Mouse (Mus musculus): ENCODE results near the gene H2-Eb2. TPM values are rescaled to one million over a fixed set of nuclear protein-coding genes. Genes with fewer than 3 reads are reported as not detected.
A peak's percentile ranks its signal among the peaks of the same experiment; 100 is the strongest.

H2-Eb2 gene
- total RNA-seq, 2 experiments from 2014 or later: not detected

DNA sequence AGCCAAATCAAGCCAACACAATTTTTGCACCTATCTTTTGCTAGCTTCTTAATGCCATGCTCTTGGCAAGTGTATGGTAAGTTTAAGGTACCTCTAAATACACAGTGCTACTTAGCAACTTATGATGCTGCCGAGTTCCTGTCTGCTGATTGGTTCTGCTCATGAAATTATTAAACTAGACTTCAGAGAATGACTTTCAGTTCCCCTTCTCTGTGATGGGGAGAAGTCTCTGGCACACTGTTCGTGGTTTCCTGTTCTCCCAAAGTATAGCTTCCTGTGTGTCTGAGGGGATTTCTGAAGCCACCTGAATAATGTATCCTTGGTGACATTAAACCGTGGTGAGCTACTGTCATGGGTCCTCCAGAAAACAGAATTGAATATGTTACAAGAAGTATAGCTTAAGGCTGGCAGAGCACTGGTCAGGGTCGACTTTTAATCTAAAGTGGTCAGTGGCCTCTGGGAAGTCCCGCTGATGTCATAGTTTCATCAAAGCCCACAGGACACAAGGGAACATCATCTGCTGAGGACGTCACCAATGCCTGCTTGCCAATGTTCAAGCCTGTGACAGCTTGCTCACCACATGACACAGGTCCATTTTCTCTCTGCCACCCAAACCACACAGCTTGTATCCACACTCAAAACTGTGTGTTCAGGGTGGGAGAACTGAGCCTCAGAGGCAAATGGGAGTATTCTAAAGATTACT is 22.3 kb downstream of the H2-Eb2 start:
- DNase-seq: peak; percentile 52 to 66
- intact Hi-C loops (cut with DNase I): loop anchor here (5.0 kb wide), 1 partner anchor 175 kb away; no protein-coding TSS in a partner anchor

DNA sequence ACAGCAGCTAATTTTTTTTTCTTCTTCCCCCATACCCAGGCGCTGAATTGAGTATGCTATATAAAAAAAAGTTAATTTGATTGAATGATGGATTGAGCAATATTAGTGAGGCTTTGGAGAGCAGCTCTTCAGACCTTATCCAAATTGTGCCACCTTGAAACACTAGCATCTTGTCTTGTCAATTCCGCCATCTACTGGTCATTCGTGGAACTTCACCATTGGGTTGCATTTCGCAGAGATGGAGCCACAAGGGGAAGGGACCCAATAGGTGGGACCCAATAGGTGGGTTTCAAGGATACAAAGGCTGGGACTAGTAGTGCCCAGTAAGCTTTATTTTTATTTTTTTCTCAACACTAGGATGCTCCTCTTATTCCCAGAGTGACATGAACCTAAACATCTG is 24.0 kb downstream of the H2-Eb2 start:
- DNase-seq: peak; percentile 79 to 86
- intact Hi-C loops (cut with DNase I): loop anchor here (1.0 to 5.0 kb wide), 2 partner anchors 99 to 177 kb away; no protein-coding TSS in a partner anchor

DNA sequence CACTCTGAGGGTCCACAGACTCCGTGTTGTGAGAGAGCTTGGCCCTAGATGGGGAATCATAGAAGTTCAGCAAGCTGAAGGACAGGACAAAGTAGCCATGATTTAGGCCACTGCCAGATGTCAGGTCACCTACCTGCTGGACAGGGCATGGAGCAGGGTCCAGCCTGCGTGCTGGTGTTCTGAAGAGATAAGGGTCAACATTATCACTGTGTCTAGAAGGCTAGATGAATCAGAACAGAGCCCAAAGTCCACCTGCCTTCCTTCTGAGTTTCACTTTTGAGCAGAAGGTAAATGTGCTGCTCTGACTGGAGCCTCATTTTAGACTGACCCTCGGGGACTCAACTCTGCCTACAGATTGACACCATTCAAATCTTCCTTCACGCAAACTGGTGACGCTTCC is 29.1 kb downstream of the H2-Eb2 start, which contains the start of gene Btnl2:
Btnl2 (plus strand) TSS at position 284 of the 400 bp plus-strand sequence.
- intact Hi-C loops (cut with DNase I): no loop called here
- DNase-seq: no peak

DNA sequence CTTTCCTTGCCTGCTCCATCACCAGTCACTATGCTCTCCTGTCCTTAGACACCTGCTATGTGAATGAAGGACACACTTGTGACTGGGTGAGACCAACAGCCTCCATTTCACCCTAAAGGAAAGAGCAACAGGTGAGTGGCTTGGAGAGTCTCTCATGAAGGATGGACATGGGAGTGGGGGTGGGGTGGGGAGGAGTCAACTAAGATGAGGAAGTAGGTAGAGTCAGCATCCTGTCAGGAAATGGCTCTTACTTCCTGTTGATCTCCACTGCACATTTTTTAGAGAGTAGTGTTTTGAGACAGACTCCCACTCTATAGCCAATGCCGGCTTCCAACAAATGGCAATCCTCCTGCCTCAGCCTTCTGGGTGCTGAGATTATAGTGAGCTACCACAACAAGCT is 29.5 kb downstream of the H2-Eb2 start:
- DNase-seq: no peak
- intact Hi-C loops (cut with DNase I): no loop called here

DNA sequence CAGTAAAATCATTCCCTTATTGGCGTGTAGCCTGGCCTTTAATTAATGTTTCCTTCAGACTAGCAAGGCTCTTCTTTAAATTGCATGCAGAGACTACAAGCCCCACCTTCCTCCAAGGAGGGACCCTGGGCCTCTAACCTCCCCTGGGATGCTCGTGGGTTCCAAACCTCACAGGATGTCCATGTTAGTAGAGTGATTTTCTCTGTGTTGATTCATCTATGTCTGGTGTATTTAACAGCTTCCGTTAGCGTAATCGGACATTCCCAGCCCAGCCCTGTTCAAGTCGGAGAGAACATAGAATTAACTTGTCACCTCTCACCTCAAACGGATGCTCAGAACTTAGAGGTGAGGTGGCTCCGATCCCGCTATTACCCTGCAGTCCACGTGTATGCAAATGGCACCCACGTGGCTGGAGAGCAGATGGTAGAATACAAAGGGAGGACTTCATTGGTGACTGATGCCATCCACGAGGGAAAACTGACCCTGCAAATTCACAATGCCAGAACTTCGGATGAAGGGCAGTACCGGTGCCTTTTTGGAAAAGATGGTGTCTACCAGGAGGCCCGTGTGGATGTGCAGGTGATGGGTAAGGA is 37.6 kb downstream of the H2-Eb2 start:
- intact Hi-C loops (cut with DNase I): no loop called here
- DNase-seq: no peak

DNA sequence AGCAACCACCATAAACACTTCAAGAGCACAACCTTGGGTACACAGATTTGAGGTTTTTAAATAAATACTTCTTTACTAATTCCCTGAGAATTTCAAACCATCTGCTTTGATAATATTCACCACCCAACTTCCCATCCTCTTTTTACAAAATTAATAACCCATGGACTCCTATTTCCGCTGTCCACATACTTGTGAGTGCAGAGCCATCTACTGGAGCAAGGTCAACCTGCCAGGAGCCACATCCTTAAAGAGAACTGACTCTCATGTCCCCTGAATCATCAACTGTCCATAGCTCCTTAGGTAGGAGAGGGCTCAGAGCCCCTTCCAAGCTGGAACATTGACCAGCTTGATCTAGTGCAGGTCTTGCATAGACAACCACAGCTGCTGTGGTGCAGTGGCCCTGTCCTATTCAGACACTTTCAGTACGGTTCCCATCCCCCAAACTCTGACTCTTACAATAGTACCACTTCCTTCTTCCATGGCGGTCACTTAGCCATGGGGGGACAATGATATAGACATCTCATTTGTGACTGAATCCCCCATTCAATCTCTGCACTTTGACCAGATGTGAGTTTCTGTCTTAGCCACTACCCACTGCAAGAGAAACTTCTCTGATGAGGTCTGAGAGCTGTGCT is 38.3 kb downstream of the H2-Eb2 start:
- intact Hi-C loops (cut with DNase I): no loop called here
- DNase-seq: no peak

DNA sequence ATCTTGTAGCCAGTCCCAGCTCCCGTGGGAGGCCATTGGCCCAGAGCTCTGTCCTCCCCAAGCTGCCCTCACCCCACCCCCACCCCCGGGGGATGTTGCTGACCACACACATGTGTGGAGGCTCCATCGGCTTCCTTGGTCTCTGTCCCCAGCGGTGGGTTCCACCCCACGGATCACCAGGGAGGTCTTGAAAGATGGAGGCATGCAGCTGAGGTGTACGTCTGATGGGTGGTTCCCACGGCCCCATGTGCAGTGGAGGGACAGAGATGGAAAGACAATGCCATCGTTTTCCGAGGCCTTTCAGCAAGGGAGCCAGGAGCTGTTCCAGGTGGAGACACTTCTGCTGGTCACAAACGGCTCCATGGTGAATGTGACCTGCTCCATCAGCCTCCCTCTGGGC is 39.6 kb downstream of the H2-Eb2 start:
- intact Hi-C loops (cut with DNase I): no loop called here
- DNase-seq: no peak

DNA sequence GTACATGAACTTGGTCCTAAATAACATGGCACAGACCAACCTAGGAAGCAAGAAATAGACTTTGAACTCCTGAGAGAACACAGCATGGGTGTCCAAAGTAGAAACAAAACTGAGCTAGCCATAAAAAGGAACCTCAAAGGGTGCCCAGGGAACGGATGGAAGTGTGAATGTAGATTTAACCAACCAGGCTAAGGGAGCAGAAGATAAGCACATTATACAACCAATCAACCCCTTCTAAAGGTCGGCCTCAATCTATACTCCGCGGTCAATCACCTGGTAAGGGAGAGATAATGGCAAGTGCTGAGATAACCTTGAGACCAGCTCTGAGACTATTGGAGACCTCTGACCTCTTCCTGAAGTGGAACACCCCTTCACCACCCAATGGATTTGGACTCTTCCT is 45.1 kb downstream of the H2-Eb2 start:
- intact Hi-C loops (cut with DNase I): no loop called here

DNA sequence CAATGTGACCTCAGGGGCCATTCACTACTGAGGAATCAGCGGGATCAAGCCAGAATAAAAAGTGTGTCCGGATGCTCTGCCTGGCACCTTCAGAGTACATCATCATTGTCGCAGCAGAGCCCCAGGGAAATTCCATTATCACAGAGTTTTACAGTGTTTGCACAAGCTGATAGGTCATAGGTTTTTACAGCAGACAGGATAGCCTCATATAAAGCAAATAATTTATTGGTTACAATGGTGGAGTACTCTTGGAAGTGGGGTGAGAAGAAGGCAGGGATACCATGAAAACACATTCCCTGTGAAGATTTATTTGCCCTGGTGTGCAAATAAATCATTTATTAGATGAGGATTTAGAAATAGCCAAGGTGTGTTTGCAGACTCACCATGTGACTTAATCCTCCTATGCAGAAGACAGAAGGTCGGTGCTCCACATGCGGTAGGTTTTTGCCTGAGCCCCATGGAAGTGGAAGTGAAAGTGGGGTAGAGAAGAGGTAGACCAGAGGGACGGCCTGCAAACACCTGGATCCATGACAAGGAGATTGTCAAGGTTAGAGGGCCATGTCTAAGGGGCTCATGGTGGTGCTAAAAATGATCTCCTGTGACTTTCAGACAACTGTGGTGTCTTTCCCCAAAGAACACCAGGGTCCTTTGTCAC is 47.7 kb downstream of the H2-Eb2 start:
- no peak for DNase-seq
- intact Hi-C loops (cut with DNase I): no loop called here

More for the DNA sequence above, 45.1 kb downstream of the H2-Eb2 start:
- DNase-seq: no peak

DNA sequence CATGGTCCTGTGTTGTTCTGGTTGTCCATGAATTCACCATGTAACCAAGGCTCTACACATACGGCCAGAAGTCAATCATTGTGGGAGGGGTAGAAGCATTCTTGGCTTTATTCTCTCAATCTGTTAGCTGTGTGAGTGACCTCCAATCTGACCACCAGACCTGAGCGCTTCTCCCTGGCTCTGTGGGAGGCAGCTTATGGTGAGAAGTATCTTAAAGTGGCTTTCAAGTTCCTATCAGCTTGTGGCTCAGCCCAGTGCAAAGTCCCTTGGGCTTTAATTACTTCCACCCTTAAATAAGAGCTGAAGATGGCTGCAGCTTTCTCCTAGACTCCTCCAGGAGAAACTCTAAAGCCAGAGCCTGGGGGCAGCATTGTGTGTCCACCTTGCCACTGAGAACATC is 51.4 kb downstream of the H2-Eb2 start, which contains the start of gene Btnl1:
Btnl1 (plus strand) TSS at position 286 of the 400 bp plus-strand sequence.
- no peak for DNase-seq
- intact Hi-C loops (cut with DNase I): no loop called here

DNA sequence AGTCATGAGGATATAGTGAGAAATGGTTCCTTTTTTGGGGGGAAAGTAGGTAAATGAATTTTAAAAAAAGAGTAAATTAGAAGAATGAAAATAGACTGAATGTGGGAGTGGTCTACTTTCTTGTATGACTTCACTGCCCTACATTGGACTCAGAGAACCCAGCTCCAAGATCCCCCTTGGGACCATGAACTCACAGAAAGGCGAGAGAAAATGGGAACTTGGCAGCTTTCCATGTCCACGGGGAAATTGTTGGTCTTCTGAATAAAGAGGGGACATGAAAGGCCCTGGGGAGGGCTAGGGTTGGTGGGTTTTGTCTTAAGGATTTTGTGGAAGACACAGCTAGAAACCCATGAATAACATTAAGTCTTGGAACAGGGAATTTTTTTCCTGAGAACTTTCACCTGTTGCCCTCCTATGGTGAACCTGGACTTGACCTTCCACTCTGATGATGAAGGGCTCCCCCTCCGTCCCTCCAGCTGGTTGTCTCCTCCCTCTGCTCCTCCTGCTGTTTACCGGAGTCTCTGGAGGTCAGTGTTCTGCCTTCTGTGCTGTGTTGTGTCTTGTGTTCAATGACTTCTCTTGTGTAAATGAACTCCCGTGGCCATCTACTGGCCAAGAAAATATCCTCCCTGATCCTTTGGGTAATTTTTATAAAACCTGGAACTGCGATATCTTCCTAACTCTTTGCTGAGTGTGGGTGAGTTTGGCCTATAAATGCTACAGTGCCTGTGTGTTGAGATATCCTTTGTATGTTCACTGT is 52.2 kb downstream of the H2-Eb2 start:
- no peak for DNase-seq
- intact Hi-C loops (cut with DNase I): no loop called here

DNA sequence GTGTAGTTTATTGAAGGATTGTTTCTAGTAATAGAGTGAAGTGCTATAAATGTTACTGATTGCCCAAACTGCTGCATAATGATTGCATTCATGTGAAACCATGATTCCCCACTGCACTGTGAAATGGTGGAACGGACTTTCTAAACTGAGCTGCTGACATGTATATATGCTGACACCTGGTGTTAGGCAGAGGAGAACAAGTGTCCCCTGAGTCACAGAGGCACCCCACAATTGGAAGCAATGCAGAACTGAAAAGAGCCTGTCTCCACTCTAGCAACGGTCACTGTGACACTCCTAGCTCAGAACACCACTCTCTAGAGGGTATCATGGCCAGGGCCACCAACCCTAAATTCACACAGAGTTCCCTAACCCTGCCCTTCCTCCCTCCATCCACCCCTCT is 53.3 kb downstream of the H2-Eb2 start:
- intact Hi-C loops (cut with DNase I): no loop called here

DNA sequence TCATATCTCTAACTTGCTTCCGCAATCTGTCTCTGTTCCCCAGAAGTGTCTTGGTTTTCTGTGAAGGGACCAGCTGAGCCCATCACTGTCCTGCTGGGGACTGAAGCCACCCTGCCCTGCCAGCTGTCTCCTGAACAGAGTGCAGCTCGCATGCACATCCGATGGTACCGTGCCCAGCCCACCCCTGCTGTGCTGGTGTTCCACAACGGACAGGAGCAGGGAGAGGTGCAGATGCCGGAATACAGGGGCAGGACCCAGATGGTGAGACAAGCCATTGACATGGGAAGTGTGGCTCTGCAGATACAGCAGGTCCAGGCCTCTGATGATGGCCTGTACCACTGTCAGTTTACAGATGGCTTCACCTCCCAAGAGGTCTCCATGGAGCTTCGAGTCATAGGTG is 54.0 kb downstream of the H2-Eb2 start:
- no peak for DNase-seq
- intact Hi-C loops (cut with DNase I): no loop called here

More for the DNA sequence above, 53.3 kb downstream of the H2-Eb2 start:
- DNase-seq: no peak

DNA sequence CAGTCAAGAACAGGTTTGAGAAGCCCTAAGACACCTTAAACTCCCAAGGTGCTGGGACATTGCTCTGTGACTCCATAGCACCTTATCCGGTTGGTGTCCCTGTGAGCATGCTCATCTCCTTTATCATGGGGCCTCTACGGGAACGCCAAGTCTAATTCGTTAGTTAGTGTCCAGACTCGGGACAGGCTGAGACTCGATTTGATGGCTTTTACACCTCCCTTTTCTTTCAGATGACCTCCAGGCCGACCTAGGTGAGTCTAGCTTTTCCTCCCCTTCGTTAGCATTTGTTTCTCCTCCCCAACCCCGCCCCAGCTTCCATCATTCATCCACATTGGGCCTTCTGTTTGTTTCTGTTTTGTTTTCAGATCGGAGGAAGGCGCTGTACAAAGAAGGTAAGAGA is 56.4 kb downstream of the H2-Eb2 start:
- no peak for DNase-seq

DNA sequence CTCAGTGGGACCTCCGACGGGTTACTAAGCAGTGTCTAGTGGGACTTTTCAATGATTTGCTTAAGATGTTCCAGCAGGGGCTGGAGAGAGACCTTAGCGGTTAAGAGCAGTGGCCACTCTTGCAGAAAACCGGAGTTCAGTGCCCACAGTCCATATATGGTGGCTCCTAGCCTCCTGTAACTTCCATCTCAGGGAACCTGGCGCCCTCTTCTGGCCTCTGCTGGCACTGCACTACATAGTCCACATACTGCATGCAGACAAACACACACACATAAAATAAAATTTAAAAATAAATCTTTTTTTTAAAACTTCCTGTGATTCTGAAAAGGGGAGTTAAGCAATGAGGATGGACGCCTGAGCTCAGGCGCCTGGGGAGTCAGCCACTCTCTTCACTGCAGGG is 57.7 kb downstream of the H2-Eb2 start:
- intact Hi-C loops (cut with DNase I): no loop called here
- peak in 1 of 2 experiments; percentile 23 for DNase-seq

More for the DNA sequence above, 56.4 kb downstream of the H2-Eb2 start:
- intact Hi-C loops (cut with DNase I): no loop called here

DNA sequence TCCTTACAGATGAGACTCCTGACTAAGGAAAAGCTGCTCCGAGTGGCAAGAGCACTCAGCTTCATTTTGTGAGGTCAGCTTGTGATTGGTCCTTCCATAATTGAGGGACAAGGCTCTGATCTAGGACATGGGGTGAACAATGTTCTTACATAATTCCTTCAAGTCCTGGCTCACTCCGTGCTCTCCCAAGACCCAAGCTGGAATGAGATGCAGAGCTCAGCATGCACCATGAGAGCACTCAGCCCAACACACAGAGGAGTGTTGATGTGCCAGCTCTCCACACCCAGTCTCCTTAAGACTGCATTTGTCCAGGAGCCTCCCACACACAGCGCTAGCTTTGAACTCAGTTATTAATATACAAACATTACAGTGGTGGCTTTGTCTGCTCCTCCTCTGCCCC is 59.2 kb downstream of the H2-Eb2 start:
- DNase-seq: no peak
- intact Hi-C loops (cut with DNase I): no loop called here

DNA sequence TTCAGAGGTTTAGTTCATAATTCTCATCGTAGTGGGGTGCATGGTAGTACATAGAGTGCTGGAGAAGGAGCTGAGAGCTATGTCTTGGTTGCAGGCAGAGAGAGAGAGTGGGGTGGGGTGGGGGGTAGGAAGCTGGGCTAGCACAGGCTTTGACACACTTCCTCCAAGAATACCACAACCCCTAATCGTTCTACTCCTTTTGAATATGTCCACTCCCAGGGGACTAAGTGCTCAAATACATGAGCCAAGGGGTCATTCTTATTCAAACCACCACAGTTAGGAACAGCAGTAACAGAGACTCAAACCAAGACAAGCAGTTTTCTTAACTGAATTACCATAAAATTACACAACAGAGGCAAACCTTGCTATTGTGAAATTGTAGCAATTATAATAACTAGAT is 61.2 kb downstream of the H2-Eb2 start:
- DNase-seq: no peak

DNA sequence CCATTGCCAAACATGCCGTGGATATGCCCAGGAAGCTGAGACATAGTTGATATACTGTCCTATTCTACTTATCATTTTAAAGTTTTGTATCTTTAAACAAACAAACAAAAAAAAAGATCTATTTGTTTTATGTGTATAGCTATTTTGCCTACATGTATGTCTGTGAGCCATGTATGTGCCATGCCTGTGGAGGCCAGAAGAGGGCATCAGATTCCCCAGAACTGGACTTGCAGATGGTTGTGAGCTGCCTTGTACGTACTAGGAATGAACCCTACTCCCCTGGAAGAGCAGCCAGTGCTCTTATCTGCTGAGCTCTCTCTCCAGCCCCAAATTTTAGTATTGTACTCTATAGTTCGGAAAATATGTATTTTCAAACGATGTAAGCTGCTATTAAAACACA is 63.0 kb downstream of the H2-Eb2 start:
- peak in 1 of 2 experiments; percentile 41 for DNase-seq
- intact Hi-C loops (cut with DNase I): loop anchor here (2.0 kb wide), 1 partner anchor 22 kb away; no protein-coding TSS in a partner anchor

More for the DNA sequence above, 61.2 kb downstream of the H2-Eb2 start:
- intact Hi-C loops (cut with DNase I): no loop called here

Measured in heart, postnatal 36 days (tissue).